Mouse (Mus musculus) layer of hippocampus, adult 18-20 months (tissue): ENCODE data around the gene Gapvd1. TPM values are rescaled to one million over a fixed set of nuclear protein-coding genes. Genes with fewer than 3 reads are reported as not detected.
A peak's percentile ranks its signal among the peaks of the same experiment; 100 is the strongest.

ENCODE experiments used
- DNase-seq, 2 experiments: peaks; one replicate each; pipeline ENCODE4 v3.0.0; 2022; ENCODE audit warnings: low spot score in 2 of 2
- total RNA-seq, 2 experiments: library from RNA; stranded (reverse); gene quantifications; 2 replicates each; pipeline ENCODE4 v1.2.3; 2021

Gapvd1 gene
- total RNA-seq, 2 experiments from 2014 or later: 99.5 to 103 TPM

DNA sequence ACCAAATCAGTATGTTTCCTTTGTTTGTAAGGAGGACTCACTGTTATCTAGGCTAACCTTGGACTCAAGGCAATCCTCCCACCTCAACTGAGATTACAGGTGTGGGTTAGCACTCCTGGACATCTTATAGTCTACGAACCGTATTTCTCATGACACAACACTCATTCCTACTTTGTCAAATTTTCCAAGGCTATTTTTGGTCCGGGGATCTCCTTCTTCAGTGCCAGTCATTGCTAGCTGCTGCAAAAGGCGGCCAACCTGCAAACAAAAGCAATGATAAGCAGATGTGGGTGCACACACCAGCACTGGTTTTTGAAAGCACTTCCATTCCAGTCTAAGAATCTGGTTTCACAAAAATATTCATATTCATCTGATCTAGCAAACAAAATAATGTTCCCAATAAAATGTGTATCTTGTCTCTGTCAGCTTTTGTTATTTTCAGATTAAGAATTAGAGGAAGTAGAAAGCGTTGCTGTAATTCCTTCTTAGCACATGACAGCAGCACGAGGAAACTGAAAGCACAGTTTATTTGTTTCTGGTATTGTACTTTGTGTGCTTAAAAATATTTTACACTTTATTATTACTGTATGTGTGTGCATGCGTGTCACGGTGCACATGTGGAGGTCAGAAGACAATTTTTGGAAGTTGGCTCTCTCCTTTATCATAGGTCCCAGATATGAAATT lies 27.8 kb downstream of the Gapvd1 start:
- DNase-seq: no peak

DNA sequence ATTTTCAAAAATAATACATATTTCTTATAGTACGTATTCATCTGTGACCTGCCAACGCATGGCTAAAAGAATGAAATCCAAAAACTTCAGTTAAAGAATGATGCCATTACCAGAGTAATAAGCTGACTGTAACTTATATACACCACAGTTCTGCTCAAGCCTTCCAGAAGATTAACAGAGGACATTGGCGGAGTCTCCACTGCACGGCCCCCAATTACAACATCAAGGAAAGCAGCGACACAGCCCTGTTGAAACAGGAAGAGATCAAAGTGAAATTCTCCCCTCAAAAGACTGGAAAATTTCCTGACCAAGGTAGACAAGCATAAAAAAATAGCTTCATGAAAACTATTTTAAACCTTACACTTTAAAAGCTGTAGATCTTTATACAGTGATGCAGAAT lies 29.8 kb downstream of the Gapvd1 start:
- DNase-seq: no peak

DNA sequence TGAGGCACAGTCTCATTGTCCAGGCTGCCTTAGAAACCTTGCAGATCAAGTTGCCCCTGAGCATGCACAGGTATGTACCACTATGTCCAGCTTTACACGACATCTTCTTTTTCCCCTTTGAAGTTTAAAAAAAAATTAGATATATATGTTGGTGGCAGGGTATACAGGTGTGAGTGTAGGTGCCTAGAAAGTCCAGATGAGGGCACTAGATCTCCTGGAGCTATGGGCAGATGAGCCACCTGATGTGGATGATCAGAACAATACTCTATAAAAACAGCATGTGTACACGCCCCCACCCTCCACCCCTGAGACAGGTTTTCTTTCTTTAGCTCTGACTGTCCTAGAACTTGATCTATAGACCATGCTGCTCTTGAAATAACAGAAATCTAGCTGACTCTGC lies 36.8 kb downstream of the Gapvd1 start:
- DNase-seq: no peak

DNA sequence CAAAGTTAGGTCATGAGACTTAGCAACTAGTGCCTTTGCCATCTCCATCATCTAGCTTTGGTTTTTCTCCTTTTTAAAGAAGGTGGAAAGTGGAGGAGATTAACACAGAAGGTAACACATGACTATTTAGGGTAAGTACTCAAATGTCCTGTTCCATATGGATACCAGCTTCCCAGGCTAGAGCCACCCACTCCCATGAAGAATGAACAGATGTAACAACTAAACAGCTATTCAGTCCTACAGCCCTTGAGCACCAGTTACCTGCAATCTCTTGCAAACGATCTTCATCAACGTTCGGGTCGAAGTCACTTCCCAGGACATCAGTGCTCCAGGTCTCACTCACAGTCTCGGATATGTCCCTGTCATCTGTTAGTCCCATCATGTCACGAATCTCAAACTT lies 43.1 kb downstream of the Gapvd1 start:
- DNase-seq: no peak

DNA sequence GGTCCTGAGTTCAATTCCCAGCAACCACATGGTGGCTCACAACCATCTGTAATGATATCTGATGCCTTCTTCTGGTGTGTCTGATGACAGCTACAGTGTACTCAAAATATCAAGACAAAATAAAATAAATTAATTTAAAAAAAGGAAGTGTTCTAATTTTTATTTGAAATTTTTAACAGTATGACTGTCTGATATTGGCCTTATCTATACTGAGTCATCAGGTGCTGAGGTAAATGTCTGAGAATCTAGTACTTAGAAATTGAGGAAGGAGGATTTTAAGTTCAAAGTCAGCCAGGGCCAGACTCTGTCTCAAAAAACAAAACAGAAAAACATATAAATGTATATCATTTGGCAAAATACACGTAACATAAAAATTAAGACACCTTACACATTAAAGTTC lies 46.4 kb downstream of the Gapvd1 start:
- DNase-seq: no peak

DNA sequence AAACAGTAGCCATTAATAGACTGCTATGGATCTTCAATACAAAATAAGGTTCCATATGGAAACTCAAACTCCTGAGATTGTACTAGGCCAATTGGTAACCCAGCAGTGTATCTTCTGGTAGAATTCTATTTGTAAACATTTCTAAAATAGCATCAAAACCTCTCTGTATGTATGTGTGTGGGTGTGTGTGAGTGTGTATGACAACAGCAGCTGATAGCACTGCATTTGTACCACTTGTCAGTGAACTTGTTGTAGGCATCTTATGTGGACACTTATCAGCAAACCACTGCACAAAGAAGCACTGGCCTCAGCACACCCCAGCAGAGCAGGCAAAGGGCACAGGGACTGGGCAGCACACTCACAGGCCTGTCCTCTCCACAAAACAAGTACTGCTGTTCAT lies 58.4 kb downstream of the Gapvd1 start:
- DNase-seq: peak in 1 of 2 experiments; percentile 20

DNA sequence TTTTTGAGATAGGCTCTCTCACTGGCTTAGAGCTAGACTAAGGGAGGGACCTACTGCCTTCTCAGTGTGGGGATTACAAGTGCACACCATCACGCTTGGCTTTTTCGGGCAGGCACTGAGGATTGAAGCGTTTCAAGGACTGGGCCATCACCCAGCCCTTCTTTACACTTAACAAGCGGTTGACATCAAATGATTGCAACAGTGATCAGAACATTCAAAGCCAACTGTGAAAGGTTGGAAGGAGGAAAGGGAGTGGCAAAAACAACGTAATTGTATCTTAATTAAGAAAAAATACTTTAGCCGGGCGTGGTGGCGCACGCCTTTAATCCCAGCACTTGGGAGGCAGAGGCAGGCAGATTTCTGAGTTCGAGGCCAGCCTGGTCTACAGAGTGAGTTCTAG lies 62.2 kb downstream of the Gapvd1 start:
- no peak for DNase-seq

DNA sequence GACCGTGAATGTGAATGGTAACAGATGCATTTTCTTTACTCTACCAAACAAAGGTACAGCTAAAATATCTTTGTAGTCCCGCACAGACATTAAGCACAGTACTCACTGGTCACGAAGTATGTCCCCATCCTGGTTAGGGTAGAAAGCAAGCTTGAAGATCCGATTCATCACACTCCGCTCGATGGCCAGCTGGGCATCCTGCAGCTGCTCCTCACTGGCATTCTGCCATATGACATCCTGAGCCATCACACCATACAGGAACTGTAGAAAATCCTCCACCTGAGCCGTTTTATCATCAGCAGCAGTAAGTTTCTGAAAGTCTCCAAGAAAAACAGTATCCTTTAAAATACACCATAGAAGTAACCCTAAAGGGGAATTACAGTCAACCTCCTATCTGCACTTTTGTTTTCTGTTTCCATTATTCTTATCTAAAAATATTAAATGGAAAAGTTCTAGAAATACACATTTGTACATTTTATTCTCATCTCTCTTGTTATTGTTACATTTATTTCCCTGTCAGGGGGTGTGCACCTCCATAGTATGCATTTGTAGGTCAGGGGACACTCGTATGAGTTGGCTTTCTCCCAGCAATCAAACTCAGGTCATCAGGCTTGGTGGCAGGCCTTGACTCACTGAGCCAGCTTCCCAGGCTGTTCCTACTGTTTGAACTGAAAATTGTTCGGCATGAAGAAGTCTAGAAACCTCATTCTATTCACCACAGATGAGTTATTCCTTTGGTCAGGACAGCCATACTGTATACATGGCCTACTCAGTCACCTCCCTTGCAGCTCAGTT lies 70.8 kb downstream of the Gapvd1 start:
- DNase-seq: no peak

DNA sequence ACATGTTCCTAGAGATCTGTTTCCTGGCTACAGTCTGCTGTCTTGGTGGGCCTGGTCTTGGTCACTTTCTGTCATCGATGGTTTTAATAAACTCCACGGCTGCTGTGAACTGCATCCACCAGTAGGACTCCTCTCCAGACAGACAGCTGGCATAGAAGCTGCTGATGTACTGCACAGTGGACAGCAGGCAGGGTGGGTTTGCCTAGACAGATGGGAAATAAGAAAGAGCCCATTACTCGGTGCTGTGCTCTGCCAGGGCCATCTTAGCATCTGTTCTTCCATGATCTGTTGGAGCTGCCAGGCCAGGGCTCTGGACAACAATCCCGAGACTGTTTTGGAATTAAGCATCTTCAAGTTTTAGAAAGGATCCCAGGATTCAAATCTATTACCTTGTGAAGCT lies 77.1 kb downstream of the Gapvd1 start:
- DNase-seq: no peak

DNA sequence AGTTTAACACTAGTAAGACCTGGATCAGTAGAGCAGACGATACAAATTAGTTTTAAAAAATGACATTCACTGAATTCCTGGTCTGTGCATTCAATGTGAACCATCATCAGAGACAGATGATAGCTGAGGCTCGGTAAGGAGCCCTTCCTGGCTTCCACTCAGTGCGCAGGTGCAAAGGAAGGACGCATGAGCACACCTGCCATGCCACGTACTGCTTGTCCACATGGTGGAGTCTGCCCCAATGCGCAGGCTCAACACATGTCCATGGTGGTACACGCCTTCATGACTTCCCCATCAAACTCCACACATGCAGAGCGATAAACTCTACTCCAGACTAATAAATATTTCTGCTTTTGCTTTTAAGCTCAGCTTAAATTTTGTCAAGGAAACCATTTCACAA lies 78.0 kb downstream of the Gapvd1 start:
- no peak for DNase-seq

DNA sequence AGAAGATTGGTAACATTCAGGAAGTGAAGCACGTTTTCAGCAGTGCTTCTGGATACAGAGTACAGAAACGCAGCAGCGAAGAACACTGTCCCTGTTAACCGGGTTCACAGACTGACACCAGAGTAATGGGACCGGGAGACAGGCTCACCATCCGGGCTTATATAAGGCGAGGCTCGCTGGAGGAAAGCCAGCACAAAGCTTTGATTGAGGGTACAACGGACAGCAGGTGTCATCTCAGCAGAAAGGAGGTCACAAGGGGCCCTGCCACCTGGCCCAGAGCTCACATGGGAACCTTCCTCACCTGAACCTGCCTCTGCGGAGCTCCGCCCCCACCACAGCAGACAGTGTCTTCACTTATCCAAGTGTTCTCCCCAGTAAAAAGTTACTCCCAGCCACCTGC lies 81.2 kb downstream of the Gapvd1 start:
- DNase-seq: no peak

DNA sequence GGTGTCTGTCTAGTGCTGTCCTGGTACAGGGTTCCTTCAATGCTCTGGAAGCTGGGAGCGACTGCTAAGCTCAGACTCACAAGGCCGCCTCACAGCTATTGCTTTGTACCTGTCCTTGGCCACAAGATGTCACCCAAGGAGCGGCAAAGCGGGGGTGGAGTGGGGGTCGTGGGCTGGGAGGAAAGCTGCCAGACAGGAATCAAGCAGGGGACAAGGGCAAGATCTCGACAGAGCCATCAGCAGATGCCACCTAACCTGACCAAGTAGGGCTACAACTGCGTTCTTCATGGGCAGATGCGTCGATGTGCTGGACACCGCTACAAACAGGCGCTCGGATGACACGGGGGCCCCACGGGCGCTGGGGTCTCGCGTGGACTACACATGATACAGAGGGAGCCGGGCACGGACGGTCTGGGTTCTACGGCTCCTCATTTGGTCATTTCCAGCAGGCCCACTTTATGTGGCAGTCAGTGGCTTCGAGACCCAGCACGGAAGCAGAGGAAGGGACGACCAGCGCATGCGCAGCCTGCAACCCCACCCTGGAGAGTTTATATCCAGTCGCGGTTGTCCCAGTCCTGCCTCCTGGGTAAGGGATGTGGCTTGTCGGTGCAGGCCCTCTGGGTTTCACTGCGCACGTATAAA lies 83.5 kb downstream of the Gapvd1 start:
- peak in 1 of 2 experiments; percentile 43 for DNase-seq

DNA sequence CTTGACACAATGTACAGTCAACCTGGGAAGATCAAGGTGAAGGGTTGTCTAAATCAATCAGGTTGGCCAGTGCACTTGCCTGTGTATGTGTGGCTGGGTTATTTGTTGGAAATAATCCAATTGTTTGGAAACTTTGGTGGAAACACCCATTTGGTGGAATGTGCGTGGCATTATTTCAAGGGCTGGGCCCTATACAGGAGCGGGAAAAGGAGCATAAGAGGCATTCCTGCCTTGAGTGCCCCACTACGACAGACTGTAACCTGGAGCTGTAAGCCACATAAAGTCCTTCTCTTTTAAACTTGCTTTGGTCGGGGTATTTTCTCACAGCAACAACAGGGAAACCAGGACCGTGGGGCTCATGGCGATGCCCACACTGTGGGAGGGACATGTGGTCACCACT lies 84.6 kb downstream of the Gapvd1 start:
- DNase-seq: no peak

DNA sequence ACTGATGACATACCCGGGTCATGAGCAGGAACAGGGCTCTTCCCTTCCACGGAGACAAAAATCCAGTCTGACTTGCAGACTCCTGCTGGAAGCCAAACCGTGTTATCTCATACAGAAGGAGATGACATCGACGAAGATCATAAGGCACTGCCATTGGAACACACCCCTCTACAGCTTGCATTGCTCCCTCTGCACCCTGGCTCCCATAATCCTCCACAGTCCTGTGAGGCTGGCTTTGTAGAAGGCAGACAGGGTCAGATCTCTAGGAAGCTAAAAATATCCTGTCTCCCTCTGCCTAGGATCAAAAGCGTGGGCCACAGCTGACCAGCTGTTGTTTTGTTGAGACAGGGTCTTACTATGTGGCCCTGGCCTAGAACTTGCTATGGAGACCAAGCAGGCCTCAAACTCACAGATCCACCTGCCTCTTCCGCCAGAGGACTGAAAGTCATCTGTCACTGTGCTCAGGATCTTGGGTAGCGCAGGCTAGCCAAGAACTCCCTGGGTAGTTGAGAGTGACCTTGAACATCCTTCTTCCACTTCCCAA lies 85.8 kb downstream of the Gapvd1 start:
- no peak for DNase-seq

DNA sequence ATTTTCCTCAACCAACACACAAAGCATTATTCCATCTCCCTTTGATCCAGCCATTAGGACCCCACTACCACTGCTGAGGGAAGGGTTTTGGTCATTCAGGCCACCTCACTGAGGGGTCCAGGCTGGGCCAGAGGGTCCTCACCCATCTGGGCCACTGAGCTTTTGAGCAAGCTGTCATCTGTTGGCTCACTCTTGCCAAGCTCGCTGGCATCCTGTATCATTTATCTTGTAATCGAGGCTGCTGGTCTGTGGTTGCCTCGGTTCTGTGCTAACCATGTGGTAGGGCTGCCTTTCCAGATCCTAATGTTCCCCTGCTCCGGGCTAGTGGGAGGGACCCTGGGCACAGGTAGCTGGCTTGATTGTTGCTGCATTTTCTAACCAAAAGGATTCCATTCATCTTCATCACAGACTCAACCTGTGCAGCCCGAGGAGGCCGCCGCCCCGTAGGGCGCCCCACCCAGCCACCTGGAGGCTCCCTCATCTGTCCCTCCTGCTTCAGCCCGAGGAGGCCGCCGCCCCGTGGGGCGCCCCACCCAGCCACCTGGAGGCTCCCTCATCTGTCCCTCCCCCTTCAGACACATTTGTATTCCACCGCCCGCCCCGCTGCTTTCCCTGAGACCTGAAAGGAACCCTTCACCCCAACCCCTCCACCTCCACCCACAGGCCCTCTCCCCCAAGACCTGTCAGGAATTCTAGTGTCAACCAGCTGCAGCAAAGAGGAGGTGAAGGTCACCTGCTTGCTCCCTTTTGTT lies 86.4 kb downstream of the Gapvd1 start:
- DNase-seq: peak; percentile 46 to 74

DNA sequence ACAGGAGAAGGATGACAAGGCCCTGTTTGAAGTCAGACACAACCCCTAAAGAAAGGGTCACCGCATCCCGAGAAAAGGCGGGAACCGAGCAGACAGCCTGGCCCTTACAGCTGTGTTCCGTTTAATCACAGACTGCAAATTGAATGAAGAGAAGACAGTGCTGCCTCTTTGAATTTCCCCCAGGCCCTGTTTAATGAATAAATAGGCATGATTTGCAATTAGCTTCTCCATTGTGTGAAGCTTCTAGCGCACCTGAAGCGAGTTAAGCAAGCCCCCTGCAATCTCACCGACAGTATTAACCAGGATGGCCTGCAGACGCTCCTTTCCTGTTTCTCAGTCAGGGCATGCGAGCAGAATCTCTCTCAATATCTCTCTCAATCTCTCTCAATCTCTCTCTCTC lies 87.2 kb downstream of the Gapvd1 start:
- no peak for DNase-seq

DNA sequence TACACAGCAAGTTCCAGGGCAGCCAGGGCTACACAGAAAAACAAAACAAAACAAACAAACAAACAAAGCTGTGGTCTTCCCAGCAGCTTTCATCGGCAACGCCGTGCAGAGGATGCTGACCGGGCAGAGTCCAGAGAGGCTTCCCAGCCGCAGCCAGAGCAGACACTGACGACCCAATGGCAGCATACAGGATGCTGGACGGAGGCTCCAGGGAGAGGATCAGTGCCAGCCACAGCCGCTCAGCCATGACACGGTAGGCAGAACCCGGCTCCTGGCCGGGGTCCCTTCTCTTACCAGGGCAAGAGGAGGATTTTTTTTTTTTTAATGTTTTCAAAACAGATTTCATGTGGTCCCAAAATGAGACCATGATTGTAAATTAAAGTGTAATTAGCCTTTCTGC lies 107.6 kb downstream of the Gapvd1 start:
- DNase-seq: no peak

DNA sequence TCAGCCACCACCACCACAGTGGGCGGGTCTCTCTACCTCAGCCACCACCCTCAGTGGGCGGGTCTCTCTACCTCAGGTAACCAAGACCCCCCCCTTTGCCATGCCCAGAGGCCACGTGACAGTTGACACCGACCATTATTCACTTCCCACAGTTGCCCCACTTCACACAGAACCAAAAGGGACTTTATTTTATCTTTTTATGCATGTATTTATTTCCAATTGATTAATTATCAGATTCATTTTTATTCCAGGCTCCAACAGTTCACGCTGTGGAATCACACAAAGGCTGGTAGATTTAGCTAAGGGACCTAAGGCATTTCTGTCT lies 108.5 kb downstream of the Gapvd1 start:
- no peak for DNase-seq

DNA sequence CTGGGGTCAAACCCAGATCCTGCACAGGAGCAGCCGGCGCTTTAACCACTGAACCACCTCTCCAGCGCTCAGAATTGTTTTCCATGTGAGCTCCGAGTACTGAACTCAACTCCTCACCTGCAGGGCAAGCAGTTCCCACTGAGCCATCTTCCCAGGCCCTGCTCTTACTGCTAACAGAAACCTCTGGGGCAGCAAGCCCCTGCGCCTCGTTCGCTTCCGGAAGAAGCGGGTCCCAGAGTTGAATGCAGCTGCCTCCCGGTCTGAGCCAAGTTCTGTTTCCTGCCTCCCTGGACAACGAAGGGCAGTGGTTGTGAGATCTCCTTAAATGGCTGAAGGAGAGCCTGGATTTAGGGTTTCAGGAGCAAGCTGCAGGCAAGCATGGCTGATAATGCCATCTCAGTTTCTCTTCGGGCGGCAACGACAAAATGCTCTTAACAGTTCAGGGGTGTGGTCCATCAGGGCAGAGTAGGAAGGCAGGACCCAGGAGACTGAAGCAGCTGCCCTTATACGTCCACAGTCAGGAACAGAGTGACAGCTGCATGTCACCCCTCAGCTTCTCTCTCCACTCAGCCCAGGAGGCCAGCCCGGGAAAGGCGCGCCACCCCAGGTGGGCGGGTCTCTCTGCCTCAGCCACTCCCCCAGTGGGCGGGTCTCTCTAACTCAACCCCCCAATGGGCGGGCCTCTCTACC lies 109.0 kb downstream of the Gapvd1 start:
- DNase-seq: peak in 1 of 2 experiments; percentile 26

DNA sequence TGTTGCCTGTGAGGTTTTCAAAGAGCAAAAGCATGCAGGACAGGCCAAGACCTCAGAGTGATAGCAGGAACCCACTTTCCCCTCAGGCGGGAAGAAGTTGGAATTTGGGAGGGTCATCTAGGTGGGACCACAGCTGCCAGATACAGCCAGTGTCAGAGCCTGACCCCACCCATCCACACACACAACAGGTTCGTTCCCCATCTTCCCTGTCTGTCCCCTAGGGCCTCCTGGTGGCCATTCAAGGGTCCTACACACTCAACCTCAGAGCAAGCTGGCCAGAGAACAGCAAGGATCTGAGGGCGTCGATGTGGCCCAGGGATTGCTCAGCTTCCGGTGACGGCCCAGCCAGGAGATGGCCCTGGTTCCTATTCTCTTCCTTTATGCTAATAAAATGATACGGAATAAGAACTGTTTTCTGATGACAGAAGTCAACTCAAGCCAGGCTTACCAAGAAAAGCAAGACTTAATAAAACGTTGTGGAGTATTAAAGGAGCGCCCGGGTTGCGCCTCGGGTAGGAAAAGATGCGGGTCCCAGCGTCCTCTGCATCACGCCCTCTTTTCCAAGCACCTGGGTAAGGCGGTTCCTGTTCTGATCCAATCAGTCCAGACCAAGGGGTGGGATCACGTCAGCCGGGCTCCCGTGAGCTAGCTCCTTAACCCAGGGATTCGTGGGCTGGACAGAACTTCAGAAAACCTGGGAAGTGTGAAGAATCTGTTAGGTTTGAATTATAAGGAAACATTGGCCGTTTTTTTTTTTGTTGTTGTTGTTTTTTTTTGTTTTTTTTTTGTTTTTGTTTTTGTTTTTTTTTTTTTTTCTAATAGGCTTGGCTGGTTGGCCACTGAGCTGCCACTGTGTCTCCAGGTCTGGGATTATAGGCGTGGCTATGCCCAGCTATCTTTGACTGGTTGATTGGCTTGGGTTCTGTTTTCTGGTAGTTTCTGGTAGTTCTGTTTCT lies 110.2 kb downstream of the Gapvd1 start:
- no peak for DNase-seq
